Mouse (Mus musculus): ENCODE data around the gene Pif1. TPM values are rescaled to one million over a fixed set of nuclear protein-coding genes. Genes with fewer than 3 reads are reported as not detected.

Gene Pif1
- 10.8 TPM for polyA plus RNA-seq (2012; fragmentation: generic; extraction: Trizol)
- long read RNA-seq, experiment 1, partial matches to known transcripts: 0 of 6 reads
- long read RNA-seq, experiment 1, other reads (novel, unspliced or antisense): 1 of 6 reads
- long read RNA-seq, experiment 2, transcript Pif1-203 (13 exons, 3,395 nt): minor isoform, 7 of 138 reads
- long read RNA-seq, experiment 2, transcript Pif1-201 (12 exons, 3,685 nt): major isoform, 50 of 138 reads
- long read RNA-seq, experiment 2, transcript Pif1-208 (12 exons, 3,725 nt): minor isoform, 8 of 138 reads
- long read RNA-seq, experiment 2, partial matches to known transcripts: 21 of 138 reads
- long read RNA-seq, experiment 2, other reads (novel, unspliced or antisense): 47 of 138 reads

GRCm38 (mm10) chr9:65586406-65587269 is at the start of gene Pif1:
Pif1 (plus strand) TSS chr9:65587160.
- peaks cover 20% of the 10 kb centered on the region for H3K36me3 ChIP-seq (ENCODE audit: control insufficient read depth, insufficient read depth)
- TF ChIP-seq USF1 (IDR thresholded peaks at IDR 0.05; ENCODE audit: low read depth): no peak
- no peak for TF ChIP-seq CTCF (IDR thresholded peaks at IDR 0.05; ENCODE audit: control insufficient read depth, insufficient read depth, insufficient read length)
- no peak for TF ChIP-seq MAX (IDR thresholded peaks at IDR 0.05)
- TF ChIP-seq MYOG (IDR thresholded peaks at IDR 0.05; ENCODE audit: control insufficient read depth, extremely low read depth, insufficient read length): no peak
- TF ChIP-seq FOSL1 (IDR thresholded peaks at IDR 0.05; ENCODE audit: insufficient read depth, low read length, poor library complexity, severe bottlenecking): no peak
- TF ChIP-seq CEBPB (IDR thresholded peaks at IDR 0.05; ENCODE audit: low read depth): no peak
- no peak for TF ChIP-seq MYOD1 (IDR thresholded peaks at IDR 0.05; ENCODE audit: control insufficient read depth, insufficient read length, low read depth)
- H3K27me3 ChIP-seq (ENCODE audit: control insufficient read depth, insufficient read depth, insufficient read length): no peaks in the 10 kb centered on the region
- H3K79me3 ChIP-seq (ENCODE audit: low read depth): peaks cover 10% of the 10 kb centered on the region
- H3ac ChIP-seq (ENCODE audit: control insufficient read depth, insufficient read length, low read depth): peak within 1 kb of the TSS; percentile 82
- H3K4me3 ChIP-seq (ENCODE audit: insufficient read depth, poor library complexity, severe bottlenecking): peak within 1 kb of the TSS; percentile 44
- peaks cover 30% of the 10 kb centered on the region for H3K79me2 ChIP-seq (ENCODE audit: control insufficient read depth, insufficient read depth)

GRCm38 (mm10) chr9:65537901-65538630 is 48.9 kb upstream of the Pif1 start:
- Histone ChIP-seq H3K79me2 (ENCODE audit: control insufficient read depth, insufficient read depth) (no peaks in the 10 kb centered on the region), H3K27me3 (ENCODE audit: control insufficient read depth, insufficient read depth, insufficient read length) (no peaks in the 10 kb centered on the region), H3K36me3 (ENCODE audit: control insufficient read depth, insufficient read depth) (no peaks in the 10 kb centered on the region), H3ac (ENCODE audit: control insufficient read depth, insufficient read length, low read depth) (no peak overlapping the region), H3K79me3 (ENCODE audit: low read depth) (no peaks in the 10 kb centered on the region), H3K4me3 (ENCODE audit: insufficient read depth, poor library complexity, severe bottlenecking) (no peak overlapping the region)
- no peak for TF ChIP-seq FOSL1 (IDR thresholded peaks at IDR 0.05; ENCODE audit: insufficient read depth, low read length, poor library complexity, severe bottlenecking)
- no peak for TF ChIP-seq MYOD1 (IDR thresholded peaks at IDR 0.05; ENCODE audit: control insufficient read depth, insufficient read length, low read depth)
- no peak for TF ChIP-seq CTCF (IDR thresholded peaks at IDR 0.05; ENCODE audit: control insufficient read depth, insufficient read depth, insufficient read length)
- TF ChIP-seq CEBPB (IDR thresholded peaks at IDR 0.05; ENCODE audit: low read depth): no peak
- TF ChIP-seq MAX (IDR thresholded peaks at IDR 0.05): no peak
- TF ChIP-seq USF1 (IDR thresholded peaks at IDR 0.05; ENCODE audit: low read depth): no peak
- no peak for TF ChIP-seq MYOG (IDR thresholded peaks at IDR 0.05; ENCODE audit: control insufficient read depth, extremely low read depth, insufficient read length)

GRCm38 (mm10) chr9:65539697-65540096 is 47.3 kb upstream of the Pif1 start:
- Histone ChIP-seq H3K36me3 (ENCODE audit: control insufficient read depth, insufficient read depth) (no peaks in the 10 kb centered on the region), H3K79me2 (ENCODE audit: control insufficient read depth, insufficient read depth) (no peaks in the 10 kb centered on the region), H3K27me3 (ENCODE audit: control insufficient read depth, insufficient read depth, insufficient read length) (no peaks in the 10 kb centered on the region), H3ac (ENCODE audit: control insufficient read depth, insufficient read length, low read depth) (no peak overlapping the region), H3K79me3 (ENCODE audit: low read depth) (no peaks in the 10 kb centered on the region), H3K4me3 (ENCODE audit: insufficient read depth, poor library complexity, severe bottlenecking) (no peak overlapping the region)
- TF ChIP-seq CEBPB (IDR thresholded peaks at IDR 0.05; ENCODE audit: low read depth) (no peak), MYOD1 (IDR thresholded peaks at IDR 0.05; ENCODE audit: control insufficient read depth, insufficient read length, low read depth) (no peak), FOSL1 (IDR thresholded peaks at IDR 0.05; ENCODE audit: insufficient read depth, low read length, poor library complexity, severe bottlenecking) (no peak), MAX (IDR thresholded peaks at IDR 0.05) (no peak), MYOG (IDR thresholded peaks at IDR 0.05; ENCODE audit: control insufficient read depth, extremely low read depth, insufficient read length) (no peak), CTCF (IDR thresholded peaks at IDR 0.05; ENCODE audit: control insufficient read depth, insufficient read depth, insufficient read length) (no peak), USF1 (IDR thresholded peaks at IDR 0.05; ENCODE audit: low read depth) (no peak)

- no peaks in the 10 kb centered on the region for H3K79me2 ChIP-seq (ENCODE audit: control insufficient read depth, insufficient read depth)
- peak overlapping the region; percentile 50 for H3ac ChIP-seq (ENCODE audit: control insufficient read depth, insufficient read length, low read depth)
- H3K4me3 ChIP-seq (ENCODE audit: insufficient read depth, poor library complexity, severe bottlenecking): no peak overlapping the region
- H3K79me3 ChIP-seq (ENCODE audit: low read depth): no peaks in the 10 kb centered on the region
- no peaks in the 10 kb centered on the region for H3K36me3 ChIP-seq (ENCODE audit: control insufficient read depth, insufficient read depth)
- no peaks in the 10 kb centered on the region for H3K27me3 ChIP-seq (ENCODE audit: control insufficient read depth, insufficient read depth, insufficient read length)
- TF ChIP-seq MYOD1 (IDR thresholded peaks at IDR 0.05; ENCODE audit: control insufficient read depth, insufficient read length, low read depth) (no peak), CEBPB (IDR thresholded peaks at IDR 0.05; ENCODE audit: low read depth) (peak; percentile 61), CTCF (IDR thresholded peaks at IDR 0.05; ENCODE audit: control insufficient read depth, insufficient read depth, insufficient read length) (no peak), MYOG (IDR thresholded peaks at IDR 0.05; ENCODE audit: control insufficient read depth, extremely low read depth, insufficient read length) (no peak), FOSL1 (IDR thresholded peaks at IDR 0.05; ENCODE audit: insufficient read depth, low read length, poor library complexity, severe bottlenecking) (peak; percentile 33), USF1 (IDR thresholded peaks at IDR 0.05; ENCODE audit: low read depth) (peak; percentile 88), MAX (IDR thresholded peaks at IDR 0.05) (peak; percentile 54)
These were observed 45.6 kb upstream of the Pif1 start for GRCm38 (mm10) chr9:65541126-65542068.

Data from C2C12 (cell line).